Mouse (Mus musculus): Measurements from ENCODE around the gene Rab4b. TPM values are rescaled to one million over a fixed set of nuclear protein-coding genes. Genes with fewer than 3 reads are reported as not detected.

Gene Rab4b
- 36.5 and 44.7 TPM in 2 replicates for polyA plus RNA-seq (2012; rRNA removed)

GRCm38 (mm10) chr7:27178324-27179216, at the start of gene Rab4b:
Rab4b (minus strand) TSS chr7:27178896.

GRCm38 (mm10) chr7:27228281-27228821, 49.7 kb upstream of the Rab4b start, which contains the start of gene Itpkc:
Itpkc (minus strand) TSS chr7:27228661.

GRCm38 (mm10) chr7:27195681-27196611, 17.2 kb upstream of the Rab4b start, which contains the start of the genes BC024978 and Snrpa:
BC024978 (plus strand) TSS chr7:27195781.
Snrpa (minus strand) TSS chr7:27196271.

GRCm38 (mm10) chr7:27180837-27181695, 2.4 kb upstream of the Rab4b start, which contains the start of the genes Gm21983 and Mia:
Gm21983 (minus strand) TSS chr7:27181086.
Mia (minus strand) TSS chr7:27181157.

GRCm38 (mm10) chr7:27166614-27167474, 11.9 kb downstream of the Rab4b start, which contains the start of gene Egln2:
Egln2 (minus strand) TSS chr7:27166802.

GRCm38 (mm10) chr7:27153205-27153764, 25.4 kb downstream of the Rab4b start, which contains the start of gene Cyp2t4:
Cyp2t4 (plus strand) TSS chr7:27153714.

GRCm38 (mm10) chr7:27119676-27120075, 59.0 kb downstream of the Rab4b start, which contains the start of gene Cyp2f2:
Cyp2f2 (plus strand) TSS chr7:27119909.

Other genes starting within 250 kb of the Rab4b start
- not detected in 2 replicates for gene Cyp2a22, start 239.5 kb downstream of the Rab4b start, polyA plus RNA-seq (2012; rRNA removed)
- gene Cyp2a12, start 149.8 kb downstream of the Rab4b start, polyA plus RNA-seq (2012; rRNA removed), result 0.03 TPM in 1 of 2 replicates, not detected in the other
- 47.1 and 64.0 TPM in 2 replicates for gene Cyp2f2, start 59.0 kb downstream of the Rab4b start, polyA plus RNA-seq (2012; rRNA removed)
- not detected in 2 replicates for gene Cyp2t4, start 25.2 kb downstream of the Rab4b start, polyA plus RNA-seq (2012; rRNA removed)
- 46.4 and 60.7 TPM in 2 replicates for gene Egln2, start 12.1 kb downstream of the Rab4b start, polyA plus RNA-seq (2012; rRNA removed)
- gene Gm21983, start 2.2 kb upstream of the Rab4b start, polyA plus RNA-seq (2012; rRNA removed), result not detected in 2 replicates
- 9.0 and 17.6 TPM in 2 replicates for gene Mia, start 2.3 kb upstream of the Rab4b start, polyA plus RNA-seq (2012; rRNA removed)
- gene BC024978, start 16.9 kb upstream of the Rab4b start, polyA plus RNA-seq (2012; rRNA removed), result 4.2 and 5.4 TPM in 2 replicates
- gene Snrpa, start 17.4 kb upstream of the Rab4b start, polyA plus RNA-seq (2012; rRNA removed), result 80.8 and 90.0 TPM in 2 replicates
- 9.3 and 11.6 TPM in 2 replicates for gene Itpkc, start 49.8 kb upstream of the Rab4b start, polyA plus RNA-seq (2012; rRNA removed)
- gene Coq8b, start 54.1 kb upstream of the Rab4b start, polyA plus RNA-seq (2012; rRNA removed), result 50.0 and 64.5 TPM in 2 replicates
- gene Numbl, start 79.5 kb upstream of the Rab4b start, polyA plus RNA-seq (2012; rRNA removed), result 17.1 and 22.2 TPM in 2 replicates
- gene Ltbp4, start 158.8 kb upstream of the Rab4b start, polyA plus RNA-seq (2012; rRNA removed), result 232 and 326 TPM in 2 replicates
- gene Shkbp1, start 177.1 kb upstream of the Rab4b start, polyA plus RNA-seq (2012; rRNA removed), result 69.2 and 82.0 TPM in 2 replicates
- gene Gm20479, start 178.5 kb upstream of the Rab4b start, polyA plus RNA-seq (2012; rRNA removed), result not detected in 2 replicates

Data from stomach, adult 2 months (tissue).